Mouse (Mus musculus): ENCODE results near the gene Slc6a1.

DNA sequence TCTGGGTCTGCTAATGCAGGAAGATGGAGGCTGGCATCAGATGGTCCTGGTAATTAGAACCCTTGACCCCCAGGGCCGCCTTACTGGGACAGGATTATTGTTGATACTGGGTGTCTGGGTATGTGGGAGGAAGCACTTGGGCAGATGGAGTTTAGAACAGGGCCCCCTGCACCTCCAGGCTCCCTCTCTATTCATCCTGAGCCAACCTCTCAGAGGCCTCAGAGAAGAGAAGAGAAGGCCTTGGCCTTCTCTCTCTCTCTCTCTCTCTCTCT is 54.4 kb downstream of the Slc6a1 start:
- TF ChIP-seq CTCF (IDR thresholded peaks at IDR 0.05; ENCODE audit: low read depth) (no peak), EP300 (IDR thresholded peaks at IDR 0.05; ENCODE audit: low read depth) (no peak)
